Mouse (Mus musculus) megakaryocyte-erythroid progenitor cell, adult 5-6 weeks (primary cell): ENCODE measurements around the gene Plb1. TPM values are rescaled to one million over a fixed set of nuclear protein-coding genes. Genes with fewer than 3 reads are reported as not detected.

Experiments used
- ATAC-seq: replicated peaks from 2 replicates; pipeline ENCODE4 v1.8.0; 2016; ENCODE audit warnings: mild to moderate bottlenecking, inconsistent platforms; ENCODE audit not compliant: severe bottlenecking, poor library complexity, low FRiP score, low TSS enrichment
- total RNA-seq, 2 experiments: library from RNA; stranded (forward) in 1 of 2; stranded (reverse) in 1 of 2; fragments of 200-1000, 215-1000 nt in 1 of 2; fragments of >200 nt in 1 of 2; fragmentation: Nextera tagmentation in 1 of 2; gene quantifications; 2 replicates each; pipeline ENCODE4 v1.2.3; 2014 to 2017

Gene Plb1
- total RNA-seq, 2 experiments from 2014 or later: not detected

DNA sequence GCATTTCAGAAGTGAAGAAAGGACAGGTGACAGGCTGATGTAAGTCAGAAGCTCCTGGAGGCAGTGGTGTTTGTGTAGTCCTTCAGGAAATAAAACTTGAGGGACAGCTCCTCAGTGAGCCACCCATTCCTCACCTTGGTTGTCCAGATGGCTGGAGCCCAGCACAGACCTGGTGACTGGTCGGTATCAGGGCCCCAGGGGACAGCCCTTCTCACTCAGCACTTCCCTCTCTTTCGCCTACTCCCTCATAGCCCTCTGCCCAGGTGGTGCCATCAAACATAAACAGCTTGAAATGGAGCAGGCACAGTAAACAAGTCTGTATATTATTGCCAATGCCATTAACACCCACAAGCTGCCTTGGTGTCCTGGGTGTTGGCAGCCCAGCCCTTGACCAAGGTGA is 8.2 kb downstream of the Plb1 start:
- ATAC-seq: no peak

DNA sequence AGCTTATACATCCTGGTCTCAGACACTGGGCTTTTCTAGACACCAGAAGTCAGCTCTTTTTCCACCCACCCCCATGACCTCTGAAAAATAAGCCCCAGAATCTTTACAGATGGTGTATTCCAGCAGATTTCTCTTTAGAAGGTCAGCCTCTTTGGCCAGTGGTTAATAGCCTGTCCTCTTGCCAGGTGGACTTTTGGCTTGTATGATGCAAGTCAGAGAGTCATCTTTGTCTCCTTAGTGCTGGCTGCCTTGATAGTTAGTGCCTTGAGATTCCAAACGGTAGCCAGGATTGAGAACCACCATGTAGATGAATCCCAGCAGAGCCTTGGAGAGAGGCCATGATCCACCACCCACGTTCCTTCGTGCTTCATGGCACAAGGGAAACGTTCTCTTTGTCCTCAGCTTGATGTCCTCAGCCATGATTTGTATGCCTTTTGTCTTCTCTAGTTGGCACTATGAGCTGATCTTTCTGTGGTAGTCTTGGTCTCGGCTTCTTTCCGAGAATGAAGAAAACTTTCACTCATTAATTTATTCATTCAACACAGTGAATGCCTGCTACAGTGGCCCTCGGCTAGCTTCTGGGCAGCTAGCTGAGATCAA is 10.9 kb downstream of the Plb1 start:
- no peak for ATAC-seq

DNA sequence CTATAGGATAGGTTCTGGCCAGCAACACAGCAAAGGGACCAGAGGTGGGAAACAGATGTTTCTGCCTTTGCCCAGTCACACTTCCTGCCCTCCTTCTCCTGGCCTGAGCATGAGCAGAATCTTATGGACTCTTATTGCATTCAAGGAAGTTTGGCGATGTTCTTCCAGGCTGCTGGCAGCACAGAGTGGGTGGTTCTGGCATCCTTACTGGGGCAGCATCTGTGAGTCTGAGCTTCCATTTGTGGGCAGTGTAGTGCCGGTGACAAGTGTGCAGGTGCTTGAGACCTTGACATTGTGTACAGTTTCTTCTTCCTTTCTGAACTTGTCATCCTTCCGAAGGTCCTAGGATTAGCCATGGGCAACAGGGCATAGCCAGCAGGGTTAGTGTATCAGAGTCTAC is 12.9 kb downstream of the Plb1 start:
- ATAC-seq: no peak

DNA sequence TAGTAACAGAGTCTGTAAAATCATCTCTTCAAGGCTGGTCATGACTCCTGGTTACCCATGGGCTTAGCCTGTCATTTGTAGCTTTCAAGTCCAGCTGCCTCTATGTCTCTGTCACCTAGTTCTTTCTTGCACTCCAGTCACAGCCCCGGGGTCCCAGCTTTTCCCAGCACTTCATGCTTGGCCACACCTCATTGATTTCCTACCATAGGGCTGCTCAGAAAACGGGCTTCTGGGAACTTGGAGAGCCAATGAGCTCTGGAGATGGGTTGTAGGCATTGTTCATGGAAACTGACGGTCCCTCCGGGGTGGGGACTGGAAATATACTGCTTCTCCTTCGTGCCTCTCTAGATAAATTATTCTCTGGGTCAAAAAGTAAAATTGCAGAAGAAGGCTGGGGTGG is 28.2 kb downstream of the Plb1 start:
- no peak for ATAC-seq

- ATAC-seq: no peak
Measured at GRCm38 (mm10) chr5:32261251-32261650, 28.7 kb downstream of the Plb1 start.

- no peak for ATAC-seq
Measured at GRCm38 (mm10) chr5:32262534-32262933, 30.0 kb downstream of the Plb1 start.

DNA sequence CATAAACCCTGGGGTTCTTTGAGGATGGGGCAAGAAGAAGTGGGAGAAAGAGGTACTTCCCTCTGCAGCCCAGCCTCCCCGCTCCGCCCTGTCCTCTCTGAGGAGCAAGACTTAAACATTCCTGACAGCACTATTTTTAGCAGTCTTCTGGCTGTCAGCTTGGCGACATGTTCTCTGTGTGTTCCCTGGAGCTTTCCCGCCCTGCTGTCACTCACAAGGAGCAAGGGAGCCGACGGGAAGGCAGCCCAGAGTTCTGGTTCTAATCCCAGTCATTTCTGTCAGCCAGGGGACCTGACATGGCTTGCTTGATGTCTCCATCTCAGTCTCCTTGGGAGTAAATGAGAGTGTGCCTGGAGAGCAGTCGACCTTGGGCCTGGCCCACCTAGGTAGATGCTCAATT is 40.0 kb downstream of the Plb1 start:
- ATAC-seq: no peak

- ATAC-seq: no peak
Measured at GRCm38 (mm10) chr5:32278000-32278694, 45.6 kb downstream of the Plb1 start.

DNA sequence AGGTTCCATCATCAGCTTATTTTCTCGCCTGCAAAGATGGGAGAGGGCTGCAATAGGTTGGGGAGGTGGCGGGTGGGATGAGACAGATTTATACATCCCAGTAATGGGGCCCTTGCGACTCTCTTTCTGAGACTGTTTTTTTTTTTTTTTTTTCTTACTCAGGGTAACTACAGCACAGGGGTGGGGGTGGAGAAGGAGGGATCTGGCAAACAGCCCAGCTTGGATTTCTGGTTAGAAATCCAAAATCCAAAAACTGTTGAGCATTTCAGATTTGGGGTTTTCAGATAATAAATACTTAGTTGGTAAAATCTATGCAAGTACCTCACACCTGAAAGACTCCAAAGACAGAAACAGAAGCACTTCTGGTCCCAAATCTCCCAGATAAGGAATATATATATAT is 47.6 kb downstream of the Plb1 start:
- ATAC-seq: no peak

- no peak for ATAC-seq
Measured at GRCm38 (mm10) chr5:32282345-32282744, 49.8 kb downstream of the Plb1 start.

DNA sequence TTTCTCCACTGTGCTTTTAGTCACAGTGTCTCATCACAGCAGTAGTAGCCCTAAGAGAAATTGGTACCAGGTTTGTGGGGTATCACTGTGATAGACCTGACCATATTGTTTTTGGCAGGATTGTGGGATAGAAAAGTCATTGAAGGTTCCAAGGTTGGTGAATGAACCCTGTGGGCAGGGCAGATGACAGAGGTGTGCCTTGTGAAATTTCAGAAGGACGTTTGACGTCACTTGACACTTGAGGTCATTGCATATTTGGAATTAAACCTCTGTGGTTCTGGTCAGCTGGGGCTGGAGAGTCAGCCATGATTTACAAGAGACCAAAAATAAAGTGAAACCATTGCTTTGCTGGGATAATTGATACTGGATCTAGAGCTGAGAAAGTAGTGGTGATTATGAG is 50.9 kb downstream of the Plb1 start:
- ATAC-seq: no peak

- ATAC-seq: no peak
Measured at GRCm38 (mm10) chr5:32286315-32286714, 53.8 kb downstream of the Plb1 start.

- ATAC-seq: no peak
Measured at GRCm38 (mm10) chr5:32288021-32288420, 55.5 kb downstream of the Plb1 start.

- ATAC-seq: no peak
Measured at GRCm38 (mm10) chr5:32291316-32291715, 58.8 kb downstream of the Plb1 start.

DNA sequence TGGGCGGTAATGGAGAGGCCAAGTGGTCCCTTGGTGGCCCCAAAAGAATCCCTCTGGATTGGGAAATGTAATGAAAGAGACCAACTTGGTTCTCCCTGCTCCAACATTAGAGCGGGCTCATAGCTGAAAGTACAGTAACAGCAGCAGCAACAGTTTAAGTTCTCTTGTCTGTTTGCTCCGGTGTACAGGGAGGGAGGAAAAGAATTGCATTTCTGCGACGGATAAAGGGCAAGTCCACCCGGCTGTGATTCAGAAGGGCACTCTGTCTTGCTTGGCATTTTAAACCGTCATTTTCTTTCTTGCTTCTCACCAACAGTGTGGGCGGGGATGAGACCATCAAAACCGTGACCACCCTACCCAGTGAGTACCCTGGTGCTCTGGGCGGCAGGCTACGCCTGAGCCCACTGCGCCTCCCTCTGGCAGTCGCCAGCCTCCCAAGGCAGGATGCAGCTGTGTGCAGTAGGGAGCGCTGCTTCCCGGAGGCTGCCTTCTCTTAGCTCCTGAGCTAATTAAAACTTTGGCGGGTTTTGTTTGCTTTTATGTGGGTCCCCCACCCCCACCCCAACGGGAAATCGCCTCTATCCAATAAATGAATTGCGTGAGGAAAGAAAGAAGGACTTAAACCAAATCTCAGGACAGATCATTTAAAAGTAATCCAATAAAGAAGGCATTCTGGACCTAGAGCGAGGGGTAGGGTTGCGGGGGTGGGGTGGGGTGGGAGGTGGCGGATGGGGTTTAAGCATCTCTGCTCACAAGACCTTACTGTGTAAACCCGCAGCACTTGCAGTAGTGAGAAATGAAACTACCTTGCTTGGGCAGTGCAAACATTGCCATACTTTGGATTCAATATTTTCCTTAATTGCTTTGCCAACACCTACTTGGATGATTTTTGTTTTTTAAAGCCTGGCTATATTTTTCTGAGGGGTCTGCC is 70.7 kb downstream of the Plb1 start:
- no peak for ATAC-seq

DNA sequence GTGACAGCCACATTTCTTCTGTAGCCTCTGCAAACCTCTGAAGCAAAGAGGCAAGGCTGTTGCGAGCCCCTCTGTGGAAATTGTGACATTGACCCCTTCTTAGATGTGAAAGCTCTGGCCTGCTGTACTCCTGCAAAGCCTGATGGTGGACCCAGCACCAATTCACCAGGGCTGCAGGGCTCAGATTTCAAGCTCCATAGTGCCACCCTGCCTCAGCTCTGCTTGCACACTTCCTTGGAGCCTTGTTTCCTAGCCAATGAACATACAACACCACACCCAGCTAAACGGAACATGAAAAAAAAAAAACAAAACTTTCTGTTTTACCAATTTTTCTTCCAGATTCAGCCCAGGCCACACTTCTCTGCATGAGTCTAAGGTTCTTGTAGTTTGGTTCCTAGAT is 74.6 kb downstream of the Plb1 start:
- no peak for ATAC-seq

DNA sequence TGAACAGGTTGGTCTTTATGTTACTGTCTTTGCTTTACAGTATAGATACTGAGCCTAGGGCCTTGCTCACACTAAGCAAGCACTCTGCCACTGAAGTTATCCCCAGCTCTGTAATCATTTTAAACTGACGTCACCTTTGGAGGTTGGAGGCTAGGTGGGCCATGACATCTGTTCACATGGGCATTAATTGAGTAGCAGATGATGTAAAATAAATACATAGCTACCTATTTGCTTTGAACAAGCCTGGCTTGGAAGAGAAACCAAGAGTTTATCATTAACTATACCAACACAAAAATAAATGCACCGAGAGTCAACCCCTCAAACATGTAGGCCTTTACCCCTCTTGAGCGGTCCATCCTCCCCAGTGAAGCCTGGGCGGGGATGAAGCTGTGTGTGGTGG is 76.1 kb downstream of the Plb1 start:
- ATAC-seq: no peak

GRCm38 (mm10) chr5:32309714-32310113 is 77.2 kb downstream of the Plb1 start:
- ATAC-seq: no peak

GRCm38 (mm10) chr5:32310802-32311201 is 78.3 kb downstream of the Plb1 start:
- no peak for ATAC-seq

DNA sequence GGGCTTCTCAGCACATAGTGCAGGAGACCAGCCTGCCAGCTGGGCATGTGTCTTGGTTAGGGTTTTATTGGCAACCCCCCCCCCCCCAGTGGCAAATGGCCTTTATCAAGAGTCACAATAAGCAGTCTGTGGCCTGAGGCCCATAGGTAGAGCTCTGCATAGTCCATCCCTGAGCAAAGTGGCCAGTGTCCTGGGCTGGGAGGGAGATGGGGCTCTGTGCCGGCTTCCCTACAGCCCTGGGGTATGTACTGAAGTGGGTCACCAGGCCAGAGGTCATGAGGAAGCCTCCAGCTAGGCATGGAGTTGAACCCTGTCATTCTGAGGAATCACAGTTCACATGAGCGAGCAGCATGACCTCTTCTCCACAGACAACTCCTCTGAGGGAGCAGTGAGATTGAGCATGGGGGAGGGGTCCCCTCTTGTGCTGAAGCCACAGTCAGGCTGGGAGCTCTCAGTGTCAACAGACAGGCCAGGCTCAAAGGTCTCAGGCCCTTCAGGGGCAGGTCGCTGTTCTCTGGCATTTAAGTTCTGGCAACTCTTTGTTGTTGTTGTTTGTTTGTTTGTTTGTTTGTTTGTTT is 79.2 kb downstream of the Plb1 start:
- ATAC-seq: no peak
